Mouse (Mus musculus): ENCODE results near the gene Kcnc3. TPM values are rescaled to one million over a fixed set of nuclear protein-coding genes. Genes with fewer than 3 reads are reported as not detected.

The Kcnc3 gene
- polyA plus RNA-seq, 1 experiment from 2014 or later: 0.18 TPM

GRCm38 (mm10) chr7:44606171-44606901 is 15.9 kb downstream of the Kcnc3 start:
- no peak for TF ChIP-seq CTCF (IDR thresholded peaks at IDR 0.05)
- ChIA-PET CTCF (no interaction called here), POLR2A (interaction anchor here (0.6 kb wide), 1 partner anchor 69 kb away, joined by 3 read pairs; no protein-coding TSS in a partner anchor)
- DNase-seq (ENCODE audit: low read depth, low spot score) (no peak), ATAC-seq (no peak)
- in situ Hi-C loops (cut with MboI; ENCODE audit: low pct_unique_long_range_greater_than_20kb): no loop called here
- peaks cover 26% of the 10 kb centered on the region for H3K27me3 ChIP-seq

DNA sequence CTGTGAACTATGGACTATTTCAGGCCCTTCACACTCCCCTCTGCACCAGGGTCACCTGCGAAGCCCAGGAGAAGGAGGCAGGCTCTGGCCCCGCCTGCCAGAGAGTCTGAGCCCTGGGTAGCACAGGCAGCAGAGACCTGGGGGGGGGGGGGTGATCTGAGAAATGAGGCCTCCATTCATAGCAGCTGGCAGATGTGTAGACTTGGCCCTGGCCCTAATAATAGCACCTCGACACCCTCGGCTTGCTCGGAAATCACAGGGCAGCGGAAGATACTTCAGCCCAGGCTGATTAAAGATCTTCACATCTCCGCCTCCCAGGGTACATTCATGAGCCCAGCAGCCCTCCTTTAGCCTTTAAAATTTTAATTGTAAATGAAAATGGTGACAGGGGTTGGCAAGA is 21.7 kb downstream of the Kcnc3 start:
- in situ Hi-C loops (cut with MboI; ENCODE audit: low pct_unique_long_range_greater_than_20kb): no loop called here
- ATAC-seq: no peak
- TF ChIP-seq CTCF (IDR thresholded peaks at IDR 0.05): no peak
- ChIA-PET CTCF (no interaction called here), POLR2A (no interaction called here)
- peaks cover 13% of the 10 kb centered on the region for H3K27me3 ChIP-seq
- no peak for DNase-seq (ENCODE audit: low read depth, low spot score)

GRCm38 (mm10) chr7:44614041-44614688 is 23.7 kb downstream of the Kcnc3 start:
- peaks cover 5% of the 10 kb centered on the region for H3K27me3 ChIP-seq
- DNase-seq (ENCODE audit: low read depth, low spot score) (no peak), ATAC-seq (no peak)
- no peak for TF ChIP-seq CTCF (IDR thresholded peaks at IDR 0.05)
- POLR2A ChIA-PET: no interaction called here
- in situ Hi-C loops (cut with MboI; ENCODE audit: low pct_unique_long_range_greater_than_20kb): no loop called here
- CTCF ChIA-PET: no interaction called here

GRCm38 (mm10) chr7:44615309-44615708 is 24.8 kb downstream of the Kcnc3 start:
- H3K27me3 ChIP-seq: peaks cover 5% of the 10 kb centered on the region
- in situ Hi-C loops (cut with MboI; ENCODE audit: low pct_unique_long_range_greater_than_20kb): no loop called here
- ATAC-seq: no peak
- ChIA-PET POLR2A (no interaction called here), CTCF (no interaction called here)
- DNase-seq (ENCODE audit: low read depth, low spot score): no peak
- no peak for TF ChIP-seq CTCF (IDR thresholded peaks at IDR 0.05)

DNA sequence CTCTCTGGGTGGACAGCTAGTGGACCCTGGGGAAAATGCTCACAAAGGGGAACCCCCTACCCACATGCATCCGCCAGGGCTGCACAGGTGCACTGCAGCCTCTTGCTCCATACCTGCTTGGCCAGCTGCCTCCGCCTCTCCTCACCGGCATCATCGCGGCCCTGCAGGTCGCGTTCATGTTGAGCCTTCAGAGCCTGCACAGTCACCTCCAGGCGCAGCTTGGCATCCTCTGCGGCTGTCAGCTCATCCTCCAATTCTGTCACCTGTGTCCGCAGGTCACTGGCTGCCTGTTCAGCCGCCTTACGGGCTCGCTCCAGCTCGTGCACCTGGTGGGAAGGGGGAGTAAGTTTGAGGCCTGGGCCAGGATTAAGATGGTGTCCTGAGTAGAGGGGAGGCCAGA is 25.5 kb downstream of the Kcnc3 start:
- TF ChIP-seq CTCF (IDR thresholded peaks at IDR 0.05): no peak
- ChIA-PET CTCF (no interaction called here), POLR2A (no interaction called here)
- in situ Hi-C loops (cut with MboI; ENCODE audit: low pct_unique_long_range_greater_than_20kb): no loop called here
- no peak for DNase-seq (ENCODE audit: low read depth, low spot score)
- ATAC-seq: no peak
- H3K27me3 ChIP-seq: peaks cover 5% of the 10 kb centered on the region

GRCm38 (mm10) chr7:44617059-44617458 is 26.6 kb downstream of the Kcnc3 start:
- ChIA-PET POLR2A (no interaction called here), CTCF (no interaction called here)
- no peak for DNase-seq (ENCODE audit: low read depth, low spot score)
- no peaks in the 10 kb centered on the region for H3K27me3 ChIP-seq
- no peak for TF ChIP-seq CTCF (IDR thresholded peaks at IDR 0.05)
- ATAC-seq: no peak
- in situ Hi-C loops (cut with MboI; ENCODE audit: low pct_unique_long_range_greater_than_20kb): no loop called here

DNA sequence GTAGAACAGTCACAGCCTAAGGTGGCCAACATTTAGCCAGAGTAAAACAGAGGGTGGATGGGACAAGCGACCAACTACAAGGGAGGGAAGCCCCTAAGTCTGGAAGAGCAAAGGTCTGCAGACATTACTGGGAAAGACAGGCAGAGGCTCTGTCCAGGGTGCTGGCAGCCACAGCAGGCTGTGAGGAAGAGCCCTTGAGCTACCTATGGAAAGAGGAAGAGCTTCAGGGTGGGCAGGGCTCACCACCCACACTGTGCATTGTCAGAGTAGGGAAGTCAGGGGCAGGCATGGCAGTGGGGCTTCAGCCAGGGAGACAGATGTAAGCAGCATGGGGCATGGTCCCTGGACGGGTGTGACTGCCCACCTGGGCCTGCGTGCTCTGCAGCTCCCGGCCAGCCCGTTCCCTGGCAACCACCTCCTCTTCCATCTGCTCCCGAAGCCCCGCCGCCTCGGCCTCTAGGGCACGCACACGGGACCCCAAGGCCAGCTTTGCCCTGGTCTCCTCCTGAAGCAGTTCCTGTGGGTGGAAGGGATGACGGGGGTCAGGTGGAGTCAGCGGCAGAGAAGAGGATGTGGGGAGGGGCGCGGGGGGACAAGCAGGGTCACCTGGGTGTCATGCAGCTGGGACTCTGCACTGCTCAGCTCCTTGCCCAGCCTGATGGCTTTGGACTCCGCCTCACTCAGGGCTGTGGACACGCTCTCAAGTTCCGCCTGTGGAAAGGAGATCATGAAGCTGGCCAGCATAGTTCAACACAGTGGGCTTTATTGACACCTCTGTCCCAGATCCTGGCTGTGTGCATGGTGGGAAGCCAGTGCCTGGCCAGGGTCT is 33.5 kb downstream of the Kcnc3 start:
- TF ChIP-seq CTCF (IDR thresholded peaks at IDR 0.05): no peak
- POLR2A ChIA-PET: no interaction called here
- H3K27me3 ChIP-seq: no peaks in the 10 kb centered on the region
- in situ Hi-C loops (cut with MboI; ENCODE audit: low pct_unique_long_range_greater_than_20kb): no loop called here
- no peak for DNase-seq (ENCODE audit: low read depth, low spot score)
- CTCF ChIA-PET: interaction anchor here (1.3 kb wide), 1 partner anchor 78 kb away, joined by 3 read pairs; no protein-coding TSS in a partner anchor
- no peak for ATAC-seq

DNA sequence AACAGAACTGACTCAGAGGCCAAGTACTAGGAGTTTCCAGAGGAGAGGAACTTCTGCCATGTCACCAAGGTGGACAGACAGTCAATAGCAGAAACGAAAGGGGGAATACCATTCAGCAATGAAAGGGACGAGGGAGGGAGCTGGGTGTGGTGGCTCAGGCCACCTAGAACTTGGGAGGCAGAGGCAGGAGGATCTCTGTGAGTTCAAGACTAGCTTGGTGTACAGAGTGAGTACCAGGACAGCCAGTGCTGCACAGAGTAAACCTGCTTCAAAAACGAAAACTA is 34.0 kb downstream of the Kcnc3 start:
- ATAC-seq (no peak), DNase-seq (ENCODE audit: low read depth, low spot score) (no peak)
- CTCF ChIA-PET: interaction anchor here (1.3 kb wide), 1 partner anchor 77 kb away, joined by 3 read pairs; no protein-coding TSS in a partner anchor
- in situ Hi-C loops (cut with MboI; ENCODE audit: low pct_unique_long_range_greater_than_20kb): no loop called here
- POLR2A ChIA-PET: no interaction called here
- H3K27me3 ChIP-seq: no peaks in the 10 kb centered on the region
- TF ChIP-seq CTCF (IDR thresholded peaks at IDR 0.05): no peak

- no peak for TF ChIP-seq CTCF (IDR thresholded peaks at IDR 0.05)
- POLR2A ChIA-PET: no interaction called here
- H3K27me3 ChIP-seq: peaks cover 2% of the 10 kb centered on the region
- CTCF ChIA-PET: interaction anchor here (1.3 kb wide), 1 partner anchor 77 kb away, joined by 3 read pairs; no protein-coding TSS in a partner anchor
- ATAC-seq (no peak), DNase-seq (ENCODE audit: low read depth, low spot score) (no peak)
- in situ Hi-C loops (cut with MboI; ENCODE audit: low pct_unique_long_range_greater_than_20kb): no loop called here
Measured at GRCm38 (mm10) chr7:44624828-44625227, 34.4 kb downstream of the Kcnc3 start.

DNA sequence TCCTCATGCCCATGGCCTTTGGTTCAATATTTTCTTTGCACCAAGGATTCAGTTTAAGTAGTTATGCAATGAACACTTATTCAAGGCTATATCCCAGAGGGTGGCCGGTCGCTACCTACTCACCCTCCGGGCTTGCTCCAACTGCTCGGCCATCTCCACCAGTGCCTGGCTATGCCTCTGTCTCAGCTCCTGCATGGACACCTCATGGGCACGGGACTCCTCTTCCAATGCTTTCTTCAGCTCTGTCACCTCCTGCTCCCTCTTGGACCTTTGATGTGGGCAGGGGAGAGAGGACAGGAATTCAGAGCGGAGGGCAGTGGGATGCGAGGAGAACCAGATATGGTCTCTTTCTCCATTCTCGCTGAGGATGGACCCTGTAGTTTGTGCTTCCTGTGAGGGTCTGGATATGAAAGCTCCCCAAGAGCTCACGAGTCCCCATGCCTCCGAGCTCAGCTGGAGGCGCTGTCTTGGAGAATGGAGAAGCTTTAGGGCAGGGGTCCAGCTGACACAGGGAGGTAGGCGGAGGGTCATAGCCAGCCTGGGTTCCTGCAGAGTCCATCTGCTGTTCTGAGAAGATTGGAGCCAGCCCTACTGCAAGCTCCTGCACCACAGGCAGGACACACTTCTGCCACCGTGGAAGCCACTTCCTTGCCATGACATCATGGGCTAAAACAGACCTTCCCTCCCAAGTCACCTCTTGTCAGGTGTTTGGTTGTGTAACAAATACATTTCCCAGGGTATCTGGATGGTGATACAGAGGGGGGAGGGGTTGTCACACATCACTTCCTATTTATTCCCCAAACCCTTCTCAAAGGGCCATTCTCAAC is 35.0 kb downstream of the Kcnc3 start:
- no peak for ATAC-seq
- H3K27me3 ChIP-seq: peaks cover 3% of the 10 kb centered on the region
- ChIA-PET CTCF (no interaction called here), POLR2A (no interaction called here)
- no peak for TF ChIP-seq CTCF (IDR thresholded peaks at IDR 0.05)
- in situ Hi-C loops (cut with MboI; ENCODE audit: low pct_unique_long_range_greater_than_20kb): no loop called here
- no peak for DNase-seq (ENCODE audit: low read depth, low spot score)

Measured in Patski (cell line).